In the genomic region with DNA sequence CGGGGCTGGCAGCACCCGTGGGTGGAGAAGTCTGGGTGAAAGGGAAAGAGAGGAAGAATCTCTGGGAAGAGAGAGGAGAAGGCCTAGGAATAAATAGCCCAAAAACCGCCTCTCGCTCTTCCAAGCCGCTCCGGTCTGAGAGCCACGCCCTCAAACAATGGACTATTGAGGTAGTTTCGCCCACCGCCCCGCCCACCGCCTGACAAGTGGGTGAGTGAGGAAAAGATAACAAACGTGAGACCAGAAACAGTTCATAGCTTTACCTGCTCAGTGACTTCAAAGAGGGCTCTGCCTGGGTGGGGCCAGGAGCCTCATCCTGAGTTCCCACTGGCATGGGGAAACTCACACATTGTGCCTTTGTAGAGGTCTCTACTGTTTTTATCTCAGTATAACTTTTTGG, we compare ENCODE assay signal across 9 mouse cellular contexts.
DNase-seq lines count a peak whose midpoint lies in the region; ATAC-seq and TF ChIP-seq lines count a peak whose summit lies in the region.
"Had no signal": no experiment of that assay in that cellular context is flagged by ENCODE, and none has a peak within 500 bp of the region (broad histone marks: within the 10 kb centered on the region; RNA-seq: fewer than 3 reads in every experiment).

No protein-coding gene starts in this region.

- H3K9ac ChIP-seq in forebrain, embryonic 15.5 days (replicated peaks) = no peak overlapping the region; the same call in 1 of the 2 replicates
- H3K9ac ChIP-seq in lung, postnatal 0 days (replicated peaks; ENCODE audit: low read depth) = no peak overlapping the region

- peaks cover 39% of the 10 kb centered on the region for H3K4me1 ChIP-seq in forebrain, embryonic 15.5 days
- H3K4me1 ChIP-seq in lung, postnatal 0 days (ENCODE audit: insufficient read depth, low read depth, low read length) = no peaks in the 10 kb centered on the region

- H3K4me3 ChIP-seq in forebrain, embryonic 15.5 days = no peak overlapping the region
- no peak overlapping the region for H3K4me3 ChIP-seq in lung, postnatal 0 days (ENCODE audit: low read depth, low read length)

- H3K9me3 ChIP-seq in forebrain, embryonic 15.5 days = no peaks in the 10 kb centered on the region
- H3K9me3 ChIP-seq in lung, postnatal 0 days (ENCODE audit: low read length) = no peaks in the 10 kb centered on the region

- ATAC-seq in forebrain, embryonic 15.5 days (replicated peaks) = no peak
- ATAC-seq in lung, postnatal 0 days = 0 out of 2 replicates have a peak, but pooled peaks have one; percentile 30

- TF ChIP-seq EP300 in lung, postnatal 0 days (IDR thresholded peaks at IDR 0.05) = no peak

- peak overlapping the region; percentile 14 for H3K4me2 ChIP-seq in forebrain, embryonic 15.5 days (replicated peaks)
- peak overlapping the region; percentile 25 for H3K4me2 ChIP-seq in lung, postnatal 0 days (replicated peaks; ENCODE audit: low read depth, low read length)

- intact Hi-C loops in heart, postnatal 36 days (cut with DNase I) = no loop called here

- H3K27me3 ChIP-seq in forebrain, embryonic 15.5 days = no peaks in the 10 kb centered on the region
- H3K27me3 ChIP-seq in lung, postnatal 0 days (replicated peaks; ENCODE audit: insufficient read depth, low read length) = no peaks in the 10 kb centered on the region

- TF ChIP-seq CTCF in lung, postnatal 0 days (IDR thresholded peaks at IDR 0.05) = no peak

- 14% methylated on average over 12 of the region's 12 CpGs for WGBS in forebrain, embryonic 15.5 days
- WGBS in lung, postnatal 0 days = 10% methylated on average over 12 of the region's 12 CpGs

- peak; percentile 85 for DNase-seq in heart, adult 11 months
- DNase-seq in heart, postnatal 36 days = no peak
- DNase-seq in CD4-positive, CD25-positive, alpha-beta regulatory T cell, adult 2 months (ENCODE audit: low read depth, low spot score) = peak; percentile 68
- DNase-seq in lung, postnatal 0 days (ENCODE audit: low spot score) = peak; percentile 66
- no peak for DNase-seq in frontal cortex, postnatal 36 days (ENCODE audit: low spot score in 2 of 2)
- DNase-seq in cerebellum, adult 11 months = no peak
- no peak for DNase-seq in kidney, postnatal 25 days
- DNase-seq: B cell, adult 2 months had no signal

- no peaks in the 10 kb centered on the region for H3K36me3 ChIP-seq in forebrain, embryonic 15.5 days
- no peaks in the 10 kb centered on the region for H3K36me3 ChIP-seq in lung, postnatal 0 days (ENCODE audit: insufficient read depth, low read length)

- no peak overlapping the region for H3K27ac ChIP-seq in forebrain, embryonic 15.5 days (replicated peaks)
- H3K27ac ChIP-seq in lung, postnatal 0 days (ENCODE audit: low read length) = no peak overlapping the region

Comparison
In these comparisons a context has a peak if more than half of its experiments do, and no peak if none do; other contexts are left out.
1. DNase-seq: peak in heart, adult 11 months (single experiment), CD4-positive, CD25-positive, alpha-beta regulatory T cell, adult 2 months (single experiment) and lung, postnatal 0 days (single experiment); none in heart, postnatal 36 days (0 of 2), frontal cortex, postnatal 36 days (0 of 2), cerebellum, adult 11 months (single experiment) and kidney, postnatal 25 days (0 of 2).